Mouse (Mus musculus): Measurements from ENCODE around the gene Gm2564. TPM values are rescaled to one million over a fixed set of nuclear protein-coding genes. Genes with fewer than 3 reads are reported as not detected.
"Not testable (repeated sequence)": the region's sequence is repeated elsewhere in the genome, so short reads cannot be mapped to it uniquely, and the experiment has no call there.

The Gm2564 gene
- total RNA-seq (2021) = 10 to 100 TPM in 1 of 2 experiments, 1 to 10 TPM in 1; 8.5 to 12.5 TPM
- long read RNA-seq, experiment 1 = 0 reads
- long read RNA-seq, experiment 2 = 0 reads

GRCm38 (mm10) chr4:42629419-42629818 is at the start of gene Gm2564:
Gene Gm2564 (plus strand): TSS chr4:42629719.
- intact Hi-C loops (cut with DNase I); H3K4me3 ChIP-seq; DNase-seq; H3K27ac ChIP-seq: not testable (repeated sequence)

- intact Hi-C loops (cut with DNase I); H3K4me3 ChIP-seq; DNase-seq; H3K27ac ChIP-seq: not testable (repeated sequence)
Observed at GRCm38 (mm10) chr4:42611895-42612294, 17.6 kb upstream of the Gm2564 start, which contains the start of gene Gm10591. Gene Gm10591 (plus strand): TSS chr4:42612195.

GRCm38 (mm10) chr4:42654951-42655350 is 25.4 kb downstream of the Gm2564 start, which contains the start of gene Ccl27b:
Gene Ccl27b (plus strand): TSS chr4:42655251.
- H3K27ac ChIP-seq; DNase-seq; H3K4me3 ChIP-seq; intact Hi-C loops (cut with DNase I): not testable (repeated sequence)

- intact Hi-C loops (cut with DNase I); DNase-seq; H3K27ac ChIP-seq; H3K4me3 ChIP-seq: not testable (repeated sequence)
Observed at GRCm38 (mm10) chr4:42661793-42662192, 32.3 kb downstream of the Gm2564 start, which contains the start of gene Il11ra2. Gene Il11ra2 (minus strand): TSS chr4:42661893.

- DNase-seq; intact Hi-C loops (cut with DNase I); H3K4me3 ChIP-seq; H3K27ac ChIP-seq: not testable (repeated sequence)
Observed at GRCm38 (mm10) chr4:42675415-42675814, 45.9 kb downstream of the Gm2564 start.

- DNase-seq; intact Hi-C loops (cut with DNase I); H3K4me3 ChIP-seq; H3K27ac ChIP-seq: not testable (repeated sequence)
Observed at GRCm38 (mm10) chr4:42679365-42679764, 49.8 kb downstream of the Gm2564 start.

GRCm38 (mm10) chr4:42680374-42681356 is 51.1 kb downstream of the Gm2564 start:
- H3K27ac ChIP-seq; intact Hi-C loops (cut with DNase I); H3K4me3 ChIP-seq; DNase-seq: not testable (repeated sequence)

Other genes with a start within 250 kb of the Gm2564 start
- not detected for gene Gm21586, start 190.3 kb upstream of the Gm2564 start, total RNA-seq (2021)
- under 1 TPM in 1 of 2 experiments, not detected in 1; 0.08 TPM for gene Gm2163, start 163.0 kb upstream of the Gm2564 start, total RNA-seq (2021)
- not detected for gene Fam205a2, start 101.5 kb upstream of the Gm2564 start, total RNA-seq (2021)
- gene Gm10591, start 17.5 kb upstream of the Gm2564 start, total RNA-seq (2021) = not detected
- not detected for gene Ccl27b, start 25.5 kb downstream of the Gm2564 start, total RNA-seq (2021)
- gene Il11ra2, start 32.2 kb downstream of the Gm2564 start, total RNA-seq (2021) = under 1 TPM in 1 of 2 experiments, not detected in 1; 0.25 TPM
- under 1 TPM in 1 of 2 experiments, not detected in 1; 0.95 TPM for gene 4930578G10Rik, start 105.8 kb downstream of the Gm2564 start, total RNA-seq (2021)
- not detected for gene Ccl19, start 126.9 kb downstream of the Gm2564 start, total RNA-seq (2021)
- 10 to 100 TPM in 1 of 2 experiments, 1 to 10 TPM in 1; 7.5 to 13.2 TPM for gene Ccl21a, start 144.3 kb downstream of the Gm2564 start, total RNA-seq (2021)
- not detected for gene Fam205a1, start 224.2 kb downstream of the Gm2564 start, total RNA-seq (2021)
- gene Gm12394, start 227.1 kb downstream of the Gm2564 start, total RNA-seq (2021) = not detected
- gene Fam205c, start 244.5 kb downstream of the Gm2564 start, total RNA-seq (2021) = under 1 TPM; 0.38 to 0.89 TPM

Measured in gastrocnemius, adult 2 months (tissue).